Mouse (Mus musculus) central nervous system, embryonic 11.5 days (tissue): ENCODE measurements around the gene Atp2a1. TPM values are rescaled to one million over a fixed set of nuclear protein-coding genes. Genes with fewer than 3 reads are reported as not detected.

ENCODE experiments used
- polyA plus RNA-seq: library from polyadenylated mRNA; depleted of rRNA; stranded (reverse); fragments of >200 nt; gene quantifications from 2 replicates; pipeline ENCODE4 v1.2.3, GENCODE M21; 2012; rRNA removed

Atp2a1 gene
- 0.32 and 13.7 TPM in 2 replicates for polyA plus RNA-seq

GRCm38 (mm10) chr7:126463004-126463403, at the start of gene Atp2a1:
Gene Atp2a1, minus strand, starts transcription at chr7:126463108.

GRCm38 (mm10) chr7:126503273-126503878, 40.5 kb upstream of the Atp2a1 start, which contains the start of gene Atxn2l:
Gene Atxn2l, minus strand, starts transcription at chr7:126503437.

GRCm38 (mm10) chr7:126487052-126487483, 24.2 kb upstream of the Atp2a1 start, which contains the start of gene Tufm:
Gene Tufm, plus strand, starts transcription at chr7:126487361.

GRCm38 (mm10) chr7:126474993-126475581, 12.2 kb upstream of the Atp2a1 start, which contains the start of gene Sh2b1:
Gene Sh2b1, minus strand, starts transcription at chr7:126475424.

GRCm38 (mm10) chr7:126428631-126429502, 34.0 kb downstream of the Atp2a1 start, which contains the start of gene Rabep2:
Gene Rabep2, plus strand, starts transcription at chr7:126428759.

GRCm38 (mm10) chr7:126414725-126415124, 48.2 kb downstream of the Atp2a1 start, which contains the start of gene Cd19:
Gene Cd19, minus strand, starts transcription at chr7:126414889.

GRCm38 (mm10) chr7:126396298-126397119, 66.4 kb downstream of the Atp2a1 start, which contains the start of gene Nfatc2ip:
Gene Nfatc2ip, minus strand, starts transcription at chr7:126396737.

Other genes starting within 250 kb of the Atp2a1 start
- 157 TPM in 2 replicates for gene Sbk1, start 190.5 kb downstream of the Atp2a1 start, polyA plus RNA-seq
- gene Lat, start 93.5 kb downstream of the Atp2a1 start, polyA plus RNA-seq, result 5.2 and 7.9 TPM in 2 replicates
- gene Spns1, start 85.7 kb downstream of the Atp2a1 start, polyA plus RNA-seq, result 125 and 216 TPM in 2 replicates
- gene Nfatc2ip, start 66.4 kb downstream of the Atp2a1 start, polyA plus RNA-seq, result 13.8 and 16.7 TPM in 2 replicates
- 0.05 TPM in 2 replicates for gene Cd19, start 48.2 kb downstream of the Atp2a1 start, polyA plus RNA-seq
- gene Rabep2, start 34.3 kb downstream of the Atp2a1 start, polyA plus RNA-seq, result 20.9 and 22.0 TPM in 2 replicates
- 65.6 and 74.5 TPM in 2 replicates for gene Sh2b1, start 12.3 kb upstream of the Atp2a1 start, polyA plus RNA-seq
- gene Tufm, start 24.3 kb upstream of the Atp2a1 start, polyA plus RNA-seq, result 98.2 and 125 TPM in 2 replicates
- gene Atxn2l, start 40.3 kb upstream of the Atp2a1 start, polyA plus RNA-seq, result 108 and 145 TPM in 2 replicates
- gene Eif3c, start 103.3 kb upstream of the Atp2a1 start, polyA plus RNA-seq, result 169 and 181 TPM in 2 replicates
- 0.61 and 0.98 TPM in 2 replicates for gene Apobr, start 121.8 kb upstream of the Atp2a1 start, polyA plus RNA-seq
- gene Cln3, start 122.7 kb upstream of the Atp2a1 start, polyA plus RNA-seq, result 33.1 and 33.9 TPM in 2 replicates
- not detected in 2 replicates for gene Il27, start 131.8 kb upstream of the Atp2a1 start, polyA plus RNA-seq
- gene Nupr1, start 167.8 kb upstream of the Atp2a1 start, polyA plus RNA-seq, result 2.4 and 5.1 TPM in 2 replicates
- gene Sgf29, start 186.2 kb upstream of the Atp2a1 start, polyA plus RNA-seq, result 35.7 and 51.2 TPM in 2 replicates
- gene Sult1a1, start 213.3 kb upstream of the Atp2a1 start, polyA plus RNA-seq, result 0.28 and 0.40 TPM in 2 replicates
- 57.0 and 128 TPM in 2 replicates for gene Bola2, start 232.3 kb upstream of the Atp2a1 start, polyA plus RNA-seq
- gene Slx1b, start 232.7 kb upstream of the Atp2a1 start, polyA plus RNA-seq, result 26.9 and 29.2 TPM in 2 replicates
- 36.3 and 47.5 TPM in 2 replicates for gene Coro1a, start 244.7 kb upstream of the Atp2a1 start, polyA plus RNA-seq